Mouse (Mus musculus) stomach, embryonic 15.5 days (tissue): Measurements from ENCODE around the gene Adk. TPM values are rescaled to one million over a fixed set of nuclear protein-coding genes. Genes with fewer than 3 reads are reported as not detected.
A peak's percentile ranks its signal among the peaks of the same experiment; 100 is the strongest.

Source experiments
- ATAC-seq: fragments of 200-750 bp; cut with Nextera tagmentation; 2 replicates; pipeline ENCODE4 v1.8.0; 2017; ENCODE audit warnings: low read depth, moderate number of reproducible peaks, moderate TSS enrichment; ENCODE audit not compliant: insufficient read depth, low FRiP score
- H3K27ac ChIP-seq: fragments of 300-500 bp; sonication (generic); 2 replicates; pipeline ENCODE4 v1.5.1; 2015; ENCODE audit warnings: mild to moderate bottlenecking, inconsistent platforms
- H3K27me3 ChIP-seq: fragments of 300-500 bp; sonication (generic); replicated peaks from 2 replicates; pipeline ENCODE4 v1.6.1; 2015; ENCODE audit warnings: inconsistent platforms
- H3K36me3 ChIP-seq: fragments of 300-500 bp; sonication (generic); 2 replicates; pipeline ENCODE4 v1.6.1; 2015; ENCODE audit warnings: inconsistent platforms
- H3K4me1 ChIP-seq: fragments of 300-500 bp; sonication (generic); 2 replicates; pipeline ENCODE4 v1.6.1; 2015; ENCODE audit warnings: inconsistent platforms
- H3K4me2 ChIP-seq: fragments of 300-500 bp; sonication (generic); 2 replicates; pipeline ENCODE4 v1.6.1; 2015; ENCODE audit warnings: mild to moderate bottlenecking, inconsistent platforms
- H3K4me3 ChIP-seq: fragments of 300-500 bp; sonication (generic); replicated peaks from 2 replicates; pipeline ENCODE4 v1.5.1; 2015; ENCODE audit warnings: inconsistent platforms
- H3K9ac ChIP-seq: fragments of 300-500 bp; sonication (generic); 2 replicates; pipeline ENCODE4 v1.6.1; 2015; ENCODE audit warnings: inconsistent platforms
- H3K9me3 ChIP-seq: fragments of 300-500 bp; sonication (generic); 2 replicates; pipeline ENCODE4 v1.6.1; 2016; ENCODE audit warnings: inconsistent platforms
- WGBS: fragments of 180-500 bp; shearing (Covaris S2); methylation state at CpG from one replicate; pipeline ENCODE4 v1.1.7; 2015; 5-methylcytosine and 5-hydroxymethylcytosine counted together
- polyA plus RNA-seq: library from polyadenylated mRNA; unstranded; fragments of >200 nt; fragmentation: Nextera tagmentation; extraction: Ambion mirVana; gene quantifications from 2 replicates; pipeline ENCODE4 v1.2.1, GENCODE M21; 2015

Gene Adk
- polyA plus RNA-seq, 1 experiment from 2014 or later, result 167 TPM

- Histone ChIP-seq H3K27me3 (no peaks in the 10 kb centered on the region), H3K27ac (no peak overlapping the region), H3K36me3 (no peaks in the 10 kb centered on the region), H3K9me3 (no peaks in the 10 kb centered on the region), H3K4me3 (no peak overlapping the region), H3K4me2 (no peak overlapping the region), H3K4me1 (0 out of 2 replicates have a peak, but pooled peaks cover 4% of the 10 kb centered on the region), H3K9ac (no peak overlapping the region)
- WGBS, result 90% methylated on average over 2 of the region's 2 CpGs
- ATAC-seq, result no peak
Observed at GRCm38 (mm10) chr14:21047840-21048239, 4.5 kb upstream of the Adk start.

GRCm38 (mm10) chr14:21048879-21049278 lies 3.5 kb upstream of the Adk start:
- no peak overlapping the region for H3K4me2 ChIP-seq
- H3K9ac ChIP-seq, result no peak overlapping the region
- H3K27me3 ChIP-seq, result no peaks in the 10 kb centered on the region
- ATAC-seq, result no peak
- no peaks in the 10 kb centered on the region for H3K36me3 ChIP-seq
- H3K4me1 ChIP-seq, result 0 out of 2 replicates have a peak, but pooled peaks cover 4% of the 10 kb centered on the region
- no peaks in the 10 kb centered on the region for H3K9me3 ChIP-seq
- H3K4me3 ChIP-seq, result no peak overlapping the region
- no peak overlapping the region for H3K27ac ChIP-seq

GRCm38 (mm10) chr14:21050734-21051133 lies 1.6 kb upstream of the Adk start:
- Histone ChIP-seq H3K4me3 (peak overlapping the region; percentile 87; the same call in 1 of the 2 replicates), H3K9ac (no peak overlapping the region), H3K27ac (no peak overlapping the region), H3K36me3 (no peaks in the 10 kb centered on the region), H3K27me3 (no peaks in the 10 kb centered on the region), H3K9me3 (no peaks in the 10 kb centered on the region), H3K4me1 (0 out of 2 replicates have a peak, but pooled peaks cover 4% of the 10 kb centered on the region), H3K4me2 (0 out of 2 replicates have a peak overlapping the region, but pooled peaks have one; percentile 95)
- WGBS, result 77% methylated on average over 3 of the region's 3 CpGs
- ATAC-seq, result no peak

GRCm38 (mm10) chr14:21051380-21052111 lies 828 bp upstream of the Adk start:
- H3K27ac ChIP-seq, result peak overlapping the region; percentile 94
- 0 out of 2 replicates have a peak, but pooled peaks cover 4% of the 10 kb centered on the region for H3K4me1 ChIP-seq
- H3K9ac ChIP-seq, result peak overlapping the region; percentile 70
- H3K4me2 ChIP-seq, result peak overlapping the region; percentile 95
- no peaks in the 10 kb centered on the region for H3K36me3 ChIP-seq
- 0 out of 2 replicates have a peak, but pooled peaks have one; percentile 0 for ATAC-seq
- H3K9me3 ChIP-seq, result no peaks in the 10 kb centered on the region
- no peaks in the 10 kb centered on the region for H3K27me3 ChIP-seq
- WGBS, result 7% methylated on average over 28 of the region's 28 CpGs
- peak overlapping the region; percentile 87 for H3K4me3 ChIP-seq

- Histone ChIP-seq H3K27ac (peak overlapping the region; percentile 94), H3K4me2 (peak overlapping the region; percentile 95), H3K9me3 (no peaks in the 10 kb centered on the region), H3K36me3 (no peaks in the 10 kb centered on the region), H3K27me3 (no peaks in the 10 kb centered on the region), H3K9ac (peak overlapping the region; percentile 73), H3K4me3 (peak overlapping the region; percentile 87), H3K4me1 (0 out of 2 replicates have a peak, but pooled peaks cover 4% of the 10 kb centered on the region)
- 0% methylated on average over 25 of the region's 25 CpGs for WGBS
- ATAC-seq, result peak; percentile 74
Observed at GRCm38 (mm10) chr14:21052781-21053130, 382 bp downstream of the Adk start.

DNA sequence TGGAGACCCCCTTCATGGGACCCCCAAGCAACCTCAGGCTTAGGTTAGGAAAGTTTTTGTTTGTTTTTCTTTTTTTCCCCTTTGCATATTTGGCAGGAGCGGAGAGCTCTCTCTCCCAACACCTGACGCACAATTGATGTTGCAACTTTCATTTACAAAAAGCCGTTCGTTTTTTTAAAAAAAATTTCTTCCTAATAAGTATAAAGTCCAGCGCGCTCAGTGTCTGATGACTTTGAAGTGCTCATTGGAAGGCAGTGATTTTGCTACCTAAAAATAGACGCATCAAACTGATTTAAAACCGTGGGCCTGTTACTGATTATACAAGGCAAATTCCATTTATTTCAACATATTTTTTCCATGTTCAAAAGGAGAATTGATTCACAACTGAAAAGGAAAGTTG lies 777 bp downstream of the Adk start:
- peak overlapping the region; percentile 87 for H3K4me3 ChIP-seq
- 0 out of 2 replicates have a peak, but pooled peaks cover 4% of the 10 kb centered on the region for H3K4me1 ChIP-seq
- H3K9ac ChIP-seq, result peak overlapping the region; percentile 73; the same call in 1 of the 2 replicates
- peak overlapping the region; percentile 94 for H3K27ac ChIP-seq
- no peaks in the 10 kb centered on the region for H3K36me3 ChIP-seq
- WGBS, result 6% methylated on average over 8 of the region's 8 CpGs
- peak overlapping the region; percentile 95 for H3K4me2 ChIP-seq
- ATAC-seq, result no peak
- no peaks in the 10 kb centered on the region for H3K27me3 ChIP-seq
- no peaks in the 10 kb centered on the region for H3K9me3 ChIP-seq

DNA sequence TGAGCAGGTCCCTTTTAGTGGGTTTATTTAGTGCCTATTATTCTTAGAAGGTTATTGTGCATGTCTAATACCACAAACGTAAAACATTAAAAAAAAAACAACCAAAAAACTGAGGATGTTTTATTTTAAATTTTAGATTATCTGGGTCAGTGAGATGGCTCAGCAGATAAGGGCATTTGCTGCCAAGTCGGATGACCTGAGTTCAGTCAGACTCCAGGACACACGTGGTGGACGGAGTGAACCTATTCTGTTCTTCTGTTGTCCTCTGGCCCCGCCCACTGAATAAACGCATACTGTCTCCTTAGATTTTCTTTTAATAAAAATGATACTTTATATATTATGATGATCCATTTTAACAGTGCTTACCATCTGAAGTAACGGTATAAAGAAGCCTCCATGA lies 1.2 kb downstream of the Adk start:
- Histone ChIP-seq H3K4me1 (0 out of 2 replicates have a peak, but pooled peaks cover 4% of the 10 kb centered on the region), H3K9ac (no peak overlapping the region), H3K4me2 (peak overlapping the region; percentile 95), H3K9me3 (no peaks in the 10 kb centered on the region), H3K27ac (no peak overlapping the region), H3K4me3 (peak overlapping the region; percentile 87; the same call in 1 of the 2 replicates), H3K36me3 (no peaks in the 10 kb centered on the region), H3K27me3 (no peaks in the 10 kb centered on the region)
- 49% methylated on average over 7 of the region's 7 CpGs for WGBS
- no peak for ATAC-seq

GRCm38 (mm10) chr14:21058972-21059371 lies 6.6 kb downstream of the Adk start:
- ATAC-seq, result no peak
- H3K4me3 ChIP-seq, result no peak overlapping the region

GRCm38 (mm10) chr14:21062766-21063513 lies 10.6 kb downstream of the Adk start:
- no peak overlapping the region for H3K4me3 ChIP-seq
- 52% methylated on average over 5 of the region's 5 CpGs for WGBS
- H3K4me1 ChIP-seq, result no peaks in the 10 kb centered on the region; the same call in 1 of the 2 replicates
- H3K36me3 ChIP-seq, result no peaks in the 10 kb centered on the region
- H3K27ac ChIP-seq, result no peak overlapping the region
- no peak overlapping the region for H3K4me2 ChIP-seq
- H3K9ac ChIP-seq, result no peak overlapping the region
- no peak for ATAC-seq
- H3K27me3 ChIP-seq, result no peaks in the 10 kb centered on the region
- no peaks in the 10 kb centered on the region for H3K9me3 ChIP-seq

More at GRCm38 (mm10) chr14:21058972-21059371, 6.6 kb downstream of the Adk start:
- Histone ChIP-seq H3K4me2 (no peak overlapping the region), H3K27me3 (no peaks in the 10 kb centered on the region), H3K4me1 (no peaks in the 10 kb centered on the region), H3K36me3 (no peaks in the 10 kb centered on the region), H3K9me3 (no peaks in the 10 kb centered on the region), H3K9ac (no peak overlapping the region), H3K27ac (no peak overlapping the region)
- 76% methylated on average over 2 of the region's 2 CpGs for WGBS

DNA sequence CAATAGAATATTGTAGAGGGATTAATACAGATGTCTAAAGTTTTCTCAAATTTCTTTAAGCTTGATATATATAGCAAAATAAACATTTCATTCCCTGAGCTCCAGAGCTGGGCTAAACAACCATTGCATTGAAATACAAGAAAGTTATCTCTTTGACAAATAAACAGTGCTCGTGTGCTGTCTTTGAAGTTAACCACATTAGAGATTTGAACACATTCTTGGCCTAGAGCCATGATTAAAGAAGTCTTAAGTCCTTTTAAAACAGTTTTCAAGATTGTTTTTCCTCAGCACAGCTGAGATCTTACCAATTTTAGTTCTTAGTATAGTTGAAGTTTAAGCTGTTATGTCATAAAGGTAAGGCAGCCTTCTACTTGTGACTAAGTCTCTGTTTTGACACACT lies 11.9 kb downstream of the Adk start:
- Histone ChIP-seq H3K4me3 (no peak overlapping the region), H3K4me2 (no peak overlapping the region), H3K27me3 (no peaks in the 10 kb centered on the region), H3K27ac (no peak overlapping the region), H3K36me3 (no peaks in the 10 kb centered on the region), H3K9me3 (no peaks in the 10 kb centered on the region), H3K4me1 (no peaks in the 10 kb centered on the region; the same call in 1 of the 2 replicates), H3K9ac (no peak overlapping the region)
- WGBS, result 22% methylated on average over 1 of the region's 1 CpGs
- ATAC-seq, result no peak

DNA sequence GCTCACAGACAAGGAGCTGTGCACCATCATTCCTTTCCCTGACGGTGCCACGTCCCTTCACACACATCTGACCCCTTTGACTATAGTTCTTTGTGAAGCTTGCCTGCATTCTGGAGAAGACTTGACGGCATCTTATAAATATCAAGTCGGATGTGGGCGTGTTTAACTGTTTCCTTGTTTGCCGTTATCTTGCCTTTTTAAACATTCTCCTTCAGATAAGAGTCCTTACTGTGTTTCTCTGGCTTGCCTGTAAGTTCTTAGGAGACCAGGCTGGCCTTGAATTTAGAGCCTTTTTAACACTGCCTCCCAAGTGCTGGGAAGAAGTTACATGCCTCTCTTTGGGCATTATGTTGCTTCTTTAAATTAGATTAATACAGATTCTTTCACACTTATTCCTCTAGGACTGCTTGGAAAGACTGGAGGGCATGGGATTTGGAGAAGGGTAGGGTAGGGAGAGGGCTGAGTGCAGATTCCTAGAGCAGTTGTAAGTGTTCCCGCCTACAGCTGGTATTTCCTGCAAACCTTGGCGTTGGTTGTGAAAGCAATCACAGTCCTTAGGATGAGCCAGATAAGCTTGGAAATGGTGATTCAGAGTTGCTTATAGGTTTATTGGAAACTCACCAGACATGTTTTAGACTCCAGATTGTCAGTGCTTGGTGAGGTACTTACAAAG lies 13.3 kb downstream of the Adk start:
- ATAC-seq, result no peak
- H3K27me3 ChIP-seq, result no peaks in the 10 kb centered on the region
- no peak overlapping the region for H3K4me2 ChIP-seq
- no peak overlapping the region for H3K4me3 ChIP-seq
- H3K36me3 ChIP-seq, result no peaks in the 10 kb centered on the region
- 33% methylated on average over 8 of the region's 8 CpGs for WGBS
- no peak overlapping the region for H3K9ac ChIP-seq
- H3K9me3 ChIP-seq, result no peaks in the 10 kb centered on the region
- no peaks in the 10 kb centered on the region; the same call in 1 of the 2 replicates for H3K4me1 ChIP-seq
- no peak overlapping the region for H3K27ac ChIP-seq
